Mouse (Mus musculus) forebrain, postnatal 0 days (tissue): ENCODE data around the gene Gm3532. TPM values are rescaled to one million over a fixed set of nuclear protein-coding genes. Genes with fewer than 3 reads are reported as not detected.
"Not testable (repeated sequence)": the region's sequence is repeated elsewhere in the genome, so short reads cannot be mapped to it uniquely, and the experiment has no call there.

ENCODE experiments used
- ATAC-seq: fragments of 200-750 bp; cut with Nextera tagmentation; 2 replicates; pipeline ENCODE4 v1.8.0; 2017; ENCODE audit warnings: mild to moderate bottlenecking, moderate library complexity
- DNase-seq: peaks from one replicate; pipeline ENCODE4 v3.0.0-alpha.2; 2015
- H3K27ac ChIP-seq: fragments of 300-500 bp; sonication (generic); 2 replicates; pipeline ENCODE4 v1.5.1; 2014; ENCODE audit warnings: low read depth, mild to moderate bottlenecking, antibody characterized with exemption, low read length, moderate library complexity, mixed read lengths
- H3K27me3 ChIP-seq: fragments of 300-500 bp; sonication (generic); 2 replicates; pipeline ENCODE4 v1.6.1; 2014; ENCODE audit warnings: mild to moderate bottlenecking, low read length, mixed read lengths; ENCODE audit not compliant: insufficient read depth
- H3K36me3 ChIP-seq: fragments of 300-500 bp; sonication (generic); 2 replicates; pipeline ENCODE4 v1.6.1; 2014; ENCODE audit warnings: mild to moderate bottlenecking, moderate library complexity; ENCODE audit not compliant: insufficient read depth
- H3K4me1 ChIP-seq: fragments of 300-500 bp; sonication (generic); 2 replicates; pipeline ENCODE4 v1.6.1; 2014; ENCODE audit warnings: antibody characterized with exemption; ENCODE audit not compliant: insufficient read depth
- H3K4me2 ChIP-seq: fragments of 300-500 bp; sonication (generic); 2 replicates; pipeline ENCODE4 v1.6.1; 2014; ENCODE audit warnings: low read depth, mild to moderate bottlenecking, moderate library complexity
- H3K4me3 ChIP-seq: fragments of 300-500 bp; sonication (generic); 2 replicates; pipeline ENCODE4 v1.5.1; 2014; ENCODE audit warnings: low read depth, low read length, mixed read lengths
- H3K9ac ChIP-seq: fragments of 300-500 bp; sonication (generic); 2 replicates; pipeline ENCODE4 v1.6.1; 2014; ENCODE audit warnings: mild to moderate bottlenecking
- H3K9me3 ChIP-seq: fragments of 300-500 bp; sonication (generic); 2 replicates; pipeline ENCODE4 v1.6.1; 2016; ENCODE audit warnings: low read length
- WGBS: fragments of 180-500 bp; shearing (Covaris S2); extraction: QIAGEN DNeasy Blood & Tissue Kit; methylation state at CpG from one replicate; pipeline ENCODE4 v1.1.7; 2014; 5-methylcytosine and 5-hydroxymethylcytosine counted together
- polyA plus RNA-seq: library from polyadenylated mRNA; unstranded; fragments of >200 nt; fragmentation: Nextera tagmentation; extraction: Ambion mirVana; gene quantifications from 2 replicates; pipeline ENCODE4 v1.2.1, GENCODE M21; 2015
- total RNA-seq: library from RNA; depleted of rRNA; stranded (reverse); fragments of >200 nt; gene quantifications from 2 replicates; pipeline ENCODE4 v1.2.3, GENCODE M21; 2014; rRNA removed

The Gm3532 gene
- 0.23 TPM in 1 of 2 replicates, not detected in the other for total RNA-seq
- not detected in 2 replicates for polyA plus RNA-seq

DNA sequence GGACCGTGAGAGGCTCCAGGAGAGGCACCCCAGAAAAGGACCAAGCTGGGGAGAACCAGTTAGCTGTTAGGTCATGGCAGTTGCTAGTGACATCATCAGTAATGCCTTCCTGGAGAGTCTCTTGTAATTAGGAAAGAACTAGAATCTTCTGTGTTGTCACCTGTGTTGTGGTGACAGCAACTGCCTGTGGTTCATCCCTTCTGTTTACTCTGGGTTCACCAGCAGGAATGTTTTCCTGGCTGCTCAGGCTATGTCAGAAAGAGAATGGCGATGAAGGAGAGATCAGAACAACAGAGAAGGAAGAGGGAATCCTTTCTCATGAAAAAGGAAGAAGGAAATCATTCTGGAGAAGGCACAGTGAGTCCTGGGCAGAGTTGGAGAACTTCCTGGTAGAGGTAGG lies at the start of gene Gm3532:
TSS of gene Gm3532 (plus strand) at position 301 of the 400 bp plus-strand sequence.
- not testable (repeated sequence) for H3K27me3 ChIP-seq, DNase-seq, H3K4me1 ChIP-seq, H3K4me3 ChIP-seq, H3K27ac ChIP-seq, ATAC-seq, H3K36me3 ChIP-seq, H3K9me3 ChIP-seq, H3K4me2 ChIP-seq, H3K9ac ChIP-seq
- WGBS: no CpG with 5 or more reads among the region's 2 CpGs

DNA sequence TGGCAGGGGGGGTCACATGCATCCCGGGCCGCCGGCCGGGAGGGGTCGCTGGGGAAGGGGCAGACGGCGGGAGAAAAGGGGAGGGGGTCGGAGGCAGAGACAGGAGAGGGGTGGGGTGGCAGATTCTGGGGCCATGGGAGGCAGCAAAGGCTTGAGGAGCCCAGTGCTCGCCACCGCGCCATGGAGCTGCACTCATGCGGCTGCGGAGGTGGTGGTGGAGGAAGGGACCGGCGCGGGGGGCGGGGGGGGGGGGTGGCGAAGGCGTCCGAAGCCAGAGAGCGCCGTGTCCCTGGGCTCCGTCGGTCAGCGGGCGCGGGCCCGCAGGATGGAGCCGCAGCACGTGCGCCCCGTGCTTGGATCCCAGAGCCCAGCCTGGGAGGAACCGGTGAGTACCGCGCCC lies 36.9 kb upstream of the Gm3532 start, which contains the start of gene Gm3488:
TSS of gene Gm3488 (plus strand) at position 301 of the 400 bp plus-strand sequence.
- not testable (repeated sequence) for H3K36me3 ChIP-seq, H3K27me3 ChIP-seq, H3K4me2 ChIP-seq, H3K9ac ChIP-seq, DNase-seq, H3K4me1 ChIP-seq, H3K27ac ChIP-seq, H3K9me3 ChIP-seq, ATAC-seq, H3K4me3 ChIP-seq
- no CpG with 5 or more reads among the region's 35 CpGs for WGBS

Other genes with a start within 250 kb of the Gm3532 start
- not detected in 2 replicates for gene Gm3542, start 203.6 kb upstream of the Gm3532 start, total RNA-seq
- not detected in 2 replicates for gene Gm3542, start 203.6 kb upstream of the Gm3532 start, polyA plus RNA-seq
- gene Gm3500, start 149.4 kb upstream of the Gm3532 start, total RNA-seq: 1.4 TPM in 1 of 2 replicates, not detected in the other
- 0.88 and 1.1 TPM in 2 replicates for gene Gm3500, start 149.4 kb upstream of the Gm3532 start, polyA plus RNA-seq
- gene Gm3194, start 83.0 kb upstream of the Gm3532 start, total RNA-seq: 4.2 and 5.3 TPM in 2 replicates
- 1.7 and 2.6 TPM in 2 replicates for gene Gm3194, start 83.0 kb upstream of the Gm3532 start, polyA plus RNA-seq
- gene Gm8246, start 60.7 kb upstream of the Gm3532 start, total RNA-seq: not detected in 2 replicates
- not detected in 2 replicates for gene Gm8246, start 60.7 kb upstream of the Gm3532 start, polyA plus RNA-seq
- gene Gm3187, start 54.3 kb upstream of the Gm3532 start, total RNA-seq: not detected in 2 replicates
- gene Gm3187, start 54.3 kb upstream of the Gm3532 start, polyA plus RNA-seq: not detected in 2 replicates
- gene Gm3488, start 36.8 kb upstream of the Gm3532 start, total RNA-seq: 13.4 and 15.3 TPM in 2 replicates
- 18.6 and 21.5 TPM in 2 replicates for gene Gm3488, start 36.8 kb upstream of the Gm3532 start, polyA plus RNA-seq
- not detected in 2 replicates for gene Gm8265, start 94.5 kb downstream of the Gm3532 start, total RNA-seq
- not detected in 2 replicates for gene Gm8265, start 94.5 kb downstream of the Gm3532 start, polyA plus RNA-seq
- gene Gm9603, start 149.0 kb downstream of the Gm3532 start, total RNA-seq: not detected in 2 replicates
- not detected in 2 replicates for gene Gm9603, start 149.0 kb downstream of the Gm3532 start, polyA plus RNA-seq
- gene Gm3373, start 203.1 kb downstream of the Gm3532 start, total RNA-seq: 0.62 and 1.3 TPM in 2 replicates
- gene Gm3373, start 203.1 kb downstream of the Gm3532 start, polyA plus RNA-seq: 0.53 and 0.81 TPM in 2 replicates